26 mouse cellular contexts compared by ENCODE assay signal in the genomic region with DNA sequence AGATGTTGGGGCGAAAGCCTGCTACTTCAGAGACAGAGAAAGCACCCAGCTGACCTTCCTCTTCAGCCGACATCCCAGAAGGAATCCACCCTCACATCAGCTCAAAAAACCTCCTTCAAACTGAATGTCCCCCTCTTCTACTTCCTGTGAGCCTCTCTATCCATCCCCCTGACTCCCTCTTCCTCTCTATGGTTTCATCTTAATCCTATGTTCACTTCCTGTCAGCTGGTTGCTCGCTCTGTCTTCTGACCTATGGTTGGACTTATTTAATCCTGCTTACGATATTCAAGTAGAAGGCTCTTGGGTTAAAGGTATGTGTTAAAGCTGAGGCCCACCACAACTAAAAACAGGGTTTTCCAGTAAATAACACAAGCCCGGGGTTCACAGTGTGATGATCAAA. TPM values are rescaled to one million over a fixed set of nuclear protein-coding genes. Genes with fewer than 3 reads are reported as not detected.
DNase-seq lines count a peak whose midpoint lies in the region; ATAC-seq and TF ChIP-seq lines count a peak whose summit lies in the region.
"Had no signal": no experiment of that assay in that cellular context is flagged by ENCODE, and none has a peak within 500 bp of the region (broad histone marks: within the 10 kb centered on the region; RNA-seq: fewer than 3 reads in every experiment).

No protein-coding gene starts in this region.

- peaks cover 2% of the 10 kb centered on the region for H3K36me3 ChIP-seq in G1E (replicated peaks)
- no peaks in the 10 kb centered on the region for H3K36me3 ChIP-seq in forebrain, embryonic 10.5 days (replicated peaks)
- H3K36me3 ChIP-seq: embryonic facial prominence, embryonic 12.5 days; forebrain, embryonic 12.5 days; heart, embryonic 10.5 days; hindbrain, embryonic 12.5 days had no signal

- H3K27me3 ChIP-seq in G1E (ENCODE audit: insufficient read depth, low read length) = no peaks in the 10 kb centered on the region
- H3K27me3 ChIP-seq in forebrain, embryonic 10.5 days (ENCODE audit: poor library complexity, severe bottlenecking) = peaks cover 26% of the 10 kb centered on the region

- H3K9me3 ChIP-seq in G1E (replicated peaks) = no peaks in the 10 kb centered on the region
- H3K9me3 ChIP-seq in forebrain, embryonic 10.5 days = peaks cover 6% of the 10 kb centered on the region; the same call in 1 of the 2 replicates
- H3K9me3 ChIP-seq: heart, embryonic 10.5 days had no signal

- peak; percentile 46 for DNase-seq in thymus, postnatal 0 days (ENCODE audit: low spot score)
- DNase-seq in thymus, adult 18-20 months = no peak
- no peak for DNase-seq in G1E (ENCODE audit: low spot score)
- no peak for DNase-seq in left cerebral cortex, adult 8-10 months (ENCODE audit: low spot score in 2 of 2)
- no peak for DNase-seq in forebrain, embryonic 10.5 days (ENCODE audit: extremely low spot score, low spot score)
- DNase-seq in spleen, postnatal 10 days (ENCODE audit: low spot score in 2 of 2) = no peak
- DNase-seq: adrenal gland, adult 2 months; adrenal gland, postnatal 25 days; cerebellum, adult 8-10 months; cerebellum, postnatal 14 days; gastrocnemius, postnatal 10 days; heart, adult 18-20 months; heart, postnatal 10 days; heart, postnatal 4 days had no signal

- 90% methylated on average over 5 of the region's 5 CpGs for WGBS in forebrain, embryonic 10.5 days

- peaks cover 7% of the 10 kb centered on the region for H3K4me1 ChIP-seq in G1E (ENCODE audit: insufficient read depth, low read depth, low read length)
- peaks cover 35% of the 10 kb centered on the region for H3K4me1 ChIP-seq in forebrain, embryonic 10.5 days
- H3K4me1 ChIP-seq: embryonic facial prominence, embryonic 12.5 days had no signal

- TF ChIP-seq CTCF in G1E (IDR thresholded peaks at IDR 0.05; ENCODE audit: low read depth, low read length) = no peak

- no peak overlapping the region for H3K27ac ChIP-seq in forebrain, embryonic 10.5 days
- H3K27ac ChIP-seq: embryonic facial prominence, embryonic 12.5 days had no signal

- peak overlapping the region; percentile 67 for H3K4me3 ChIP-seq in G1E (ENCODE audit: low read depth, low read length)
- H3K4me3 ChIP-seq in forebrain, embryonic 10.5 days = no peak overlapping the region
- H3K4me3 ChIP-seq: embryonic facial prominence, embryonic 12.5 days; forebrain, embryonic 12.5 days; heart, embryonic 10.5 days; hindbrain, embryonic 12.5 days had no signal

- ATAC-seq in G1E (ENCODE audit: extremely low read depth, insufficient number of reproducible peaks, low FRiP score, poor library complexity, severe bottlenecking) = peak; percentile 63
- peak; percentile 55 for ATAC-seq in inflammation-experienced regulatory T-cells, adult 6 months
- ATAC-seq: forebrain, embryonic 16.5 days; Patski had no signal

RNA-seq across cellular contexts. Expression of a gene that starts 35.8 kb away (rescaled TPM):
- not detected in 2 replicates for polyA plus RNA-seq in thymus, postnatal 0 days (2015; fragmentation: Nextera tagmentation; extraction: Ambion mirVana)
- not detected in 2 replicates for total RNA-seq in G1E (2014; fragmentation: Nextera tagmentation)
- 0.38 TPM in 1 of 2 replicates, not detected in the other for total RNA-seq in G1E (2017)
- polyA plus RNA-seq in G1E (2012) = not detected in 2 replicates
- not detected for polyA plus RNA-seq in inflammation-experienced regulatory T-cells, adult 6 months (2017; shearing (Covaris generic))
- not detected for total RNA-seq in left cerebral cortex, adult 8-10 months (2022)
- not detected in 2 replicates for polyA plus RNA-seq in forebrain, embryonic 10.5 days (2016; fragmentation: Nextera tagmentation; extraction: Ambion mirVana)
- total RNA-seq: adrenal gland, adult 2 months; adrenal gland, postnatal 25 days; common myeloid progenitor, adult 5-6 weeks; gastrocnemius, postnatal 10 days; gastrocnemius, postnatal 4 days; heart, adult 18-20 months; heart, postnatal 10 days; heart, postnatal 4 days had no signal
- polyA plus RNA-seq: adrenal gland, adult 2 months; embryonic facial prominence, embryonic 12.5 days; forebrain, embryonic 12.5 days; forebrain, embryonic 16.5 days; frontal cortex, adult 2 months; heart, embryonic 10.5 days; heart, embryonic 14.5 days; hindbrain, embryonic 12.5 days; hindbrain, embryonic 16.5 days; Patski had no signal
